In the genomic region with DNA sequence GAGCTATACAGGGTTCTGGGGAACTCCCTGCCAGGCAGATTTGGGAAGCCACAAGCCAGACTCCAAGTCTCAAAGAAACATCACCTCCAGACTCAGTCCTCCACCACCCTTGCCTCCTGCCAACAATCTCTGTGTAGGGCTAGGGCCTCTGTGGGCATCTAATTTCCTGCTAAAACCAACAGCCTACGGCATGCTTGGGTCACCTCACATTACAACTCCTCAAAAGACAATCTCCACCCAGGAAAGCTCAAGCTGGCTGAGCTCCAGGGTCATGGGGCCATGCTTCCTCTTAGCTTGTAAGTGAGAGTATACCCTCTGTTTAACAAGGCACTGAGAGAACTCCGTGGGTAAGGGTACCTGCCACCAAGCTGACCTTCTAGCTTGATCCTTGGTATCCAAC, we compare ENCODE assay signal across 16 mouse cellular contexts. TPM values are rescaled to one million over a fixed set of nuclear protein-coding genes. Genes with fewer than 3 reads are reported as not detected.
DNase-seq lines count a peak whose midpoint lies in the region; ATAC-seq and TF ChIP-seq lines count a peak whose summit lies in the region.
"Had no signal": no experiment of that assay in that cellular context is flagged by ENCODE, and none has a peak within 500 bp of the region (broad histone marks: within the 10 kb centered on the region; RNA-seq: fewer than 3 reads in every experiment).

No protein-coding gene starts in this region.

- no peak for TF ChIP-seq CTCF in midbrain, postnatal 0 days (IDR thresholded peaks at IDR 0.05)
- TF ChIP-seq CTCF in heart, postnatal 0 days (IDR thresholded peaks at IDR 0.05; ENCODE audit: low read depth), result no peak

- H3K4me2 ChIP-seq in embryonic facial prominence, embryonic 12.5 days (replicated peaks), result no peak overlapping the region
- H3K4me2 ChIP-seq in heart, embryonic 14.5 days (ENCODE audit: low read length), result peak overlapping the region; percentile 45
- no peak overlapping the region for H3K4me2 ChIP-seq in midbrain, postnatal 0 days (ENCODE audit: low read depth, low read length, poor library complexity, severe bottlenecking)
- peak overlapping the region; percentile 3; the same call in 1 of the 2 replicates for H3K4me2 ChIP-seq in heart, postnatal 0 days (ENCODE audit: low read depth, low read length)
- H3K4me2 ChIP-seq: hindbrain, embryonic 12.5 days had no signal

- H3K9ac ChIP-seq in embryonic facial prominence, embryonic 12.5 days, result 0 out of 2 replicates have a peak overlapping the region, but pooled peaks have one; percentile 5
- H3K9ac ChIP-seq in heart, embryonic 14.5 days (ENCODE audit: low read length), result peak overlapping the region; percentile 42; the same call in 1 of the 2 replicates
- no peak overlapping the region for H3K9ac ChIP-seq in midbrain, postnatal 0 days (replicated peaks; ENCODE audit: low read length, poor library complexity, severe bottlenecking)
- H3K9ac ChIP-seq in heart, postnatal 0 days (replicated peaks; ENCODE audit: low read depth, low read length), result no peak overlapping the region; the same call in 1 of the 2 replicates
- H3K9ac ChIP-seq: hindbrain, embryonic 12.5 days had no signal

- no peaks in the 10 kb centered on the region for H3K36me3 ChIP-seq in embryonic facial prominence, embryonic 12.5 days
- H3K36me3 ChIP-seq in embryonic facial prominence, embryonic 10.5 days (replicated peaks), result no peaks in the 10 kb centered on the region
- peaks cover 61% of the 10 kb centered on the region for H3K36me3 ChIP-seq in heart, embryonic 14.5 days (ENCODE audit: control insufficient read depth, insufficient read depth, low read length)
- H3K36me3 ChIP-seq in midbrain, embryonic 10.5 days, result no peaks in the 10 kb centered on the region
- H3K36me3 ChIP-seq in midbrain, postnatal 0 days (ENCODE audit: insufficient read depth, low read length), result peaks cover 24% of the 10 kb centered on the region; the same call in 1 of the 2 replicates
- peaks cover 13% of the 10 kb centered on the region; the same call in 1 of the 2 replicates for H3K36me3 ChIP-seq in heart, postnatal 0 days (replicated peaks; ENCODE audit: control insufficient read depth, insufficient read depth, low read length)
- H3K36me3 ChIP-seq: hindbrain, embryonic 12.5 days had no signal

- 61% methylated on average over 2 of the region's 2 CpGs for WGBS in embryonic facial prominence, embryonic 12.5 days
- 73% methylated on average over 2 of the region's 2 CpGs for WGBS in embryonic facial prominence, embryonic 10.5 days
- WGBS in heart, embryonic 14.5 days, result 10% methylated on average over 2 of the region's 2 CpGs
- WGBS in midbrain, embryonic 10.5 days, result 83% methylated on average over 2 of the region's 2 CpGs
- 70% methylated on average over 2 of the region's 2 CpGs for WGBS in midbrain, postnatal 0 days
- WGBS in heart, postnatal 0 days, result 11% methylated on average over 2 of the region's 2 CpGs

- H3K4me1 ChIP-seq in embryonic facial prominence, embryonic 12.5 days, result peaks cover 18% of the 10 kb centered on the region; the same call in 1 of the 2 replicates
- H3K4me1 ChIP-seq in embryonic facial prominence, embryonic 10.5 days, result peaks cover 44% of the 10 kb centered on the region
- H3K4me1 ChIP-seq in heart, embryonic 14.5 days (ENCODE audit: control insufficient read depth in 2 of 2, insufficient read depth in 2 of 2, low read length in 2 of 2), result peaks cover 53 to 88% of the 10 kb centered on the region in 2 experiments
- H3K4me1 ChIP-seq in midbrain, embryonic 10.5 days, result peaks cover 65% of the 10 kb centered on the region
- no peaks in the 10 kb centered on the region for H3K4me1 ChIP-seq in midbrain, postnatal 0 days (ENCODE audit: insufficient read depth, low read length)
- H3K4me1 ChIP-seq in heart, postnatal 0 days (ENCODE audit: control insufficient read depth, insufficient read depth), result peaks cover 55% of the 10 kb centered on the region

- H3K4me3 ChIP-seq in embryonic facial prominence, embryonic 12.5 days, result no peak overlapping the region
- H3K4me3 ChIP-seq in embryonic facial prominence, embryonic 10.5 days, result no peak overlapping the region
- H3K4me3 ChIP-seq in heart, embryonic 14.5 days (ENCODE audit: control insufficient read depth in 1 of 2, insufficient read depth in 1 of 2, low read depth in 1 of 2, low read length in 2 of 2), result no peak overlapping the region
- H3K4me3 ChIP-seq in midbrain, embryonic 10.5 days, result no peak overlapping the region
- H3K4me3 ChIP-seq in midbrain, postnatal 0 days (ENCODE audit: low read depth, low read length), result no peak overlapping the region
- H3K4me3 ChIP-seq in heart, postnatal 0 days (ENCODE audit: low read depth, low read length), result no peak overlapping the region
- H3K4me3 ChIP-seq: gastrocnemius, adult 2 months; hindbrain, embryonic 12.5 days; layer of hippocampus, adult 2 months had no signal

- 0 out of 2 replicates have a peak, but pooled peaks cover 4% of the 10 kb centered on the region for H3K27me3 ChIP-seq in embryonic facial prominence, embryonic 12.5 days
- H3K27me3 ChIP-seq in embryonic facial prominence, embryonic 10.5 days (replicated peaks; ENCODE audit: low read depth, poor library complexity, severe bottlenecking), result peaks cover 4% of the 10 kb centered on the region; the same call in 1 of the 2 replicates
- H3K27me3 ChIP-seq in heart, embryonic 14.5 days (ENCODE audit: control insufficient read depth, insufficient read depth, low read length), result no peaks in the 10 kb centered on the region
- H3K27me3 ChIP-seq in midbrain, embryonic 10.5 days (ENCODE audit: low read depth, poor library complexity, severe bottlenecking), result no peaks in the 10 kb centered on the region
- H3K27me3 ChIP-seq in midbrain, postnatal 0 days (ENCODE audit: insufficient read depth, low read length), result no peaks in the 10 kb centered on the region
- H3K27me3 ChIP-seq in heart, postnatal 0 days (ENCODE audit: control insufficient read depth, insufficient read depth, low read length), result no peaks in the 10 kb centered on the region
- H3K27me3 ChIP-seq: hindbrain, embryonic 12.5 days had no signal

- ATAC-seq in embryonic facial prominence, embryonic 12.5 days (ENCODE audit: insufficient number of reproducible peaks, insufficient read depth, low FRiP score, low TSS enrichment), result no peak
- ATAC-seq in heart, embryonic 14.5 days (ENCODE audit: insufficient number of reproducible peaks, insufficient read depth, low FRiP score, low read depth), result no peak
- no peak for ATAC-seq in midbrain, postnatal 0 days (ENCODE audit: low FRiP score)
- no peak; the same call in 1 of the 2 replicates for ATAC-seq in heart, postnatal 0 days (ENCODE audit: insufficient read depth, low read depth)
- ATAC-seq: forebrain, embryonic 16.5 days had no signal

- no peaks in the 10 kb centered on the region for H3K9me3 ChIP-seq in embryonic facial prominence, embryonic 12.5 days
- H3K9me3 ChIP-seq in embryonic facial prominence, embryonic 10.5 days, result no peaks in the 10 kb centered on the region
- no peaks in the 10 kb centered on the region for H3K9me3 ChIP-seq in heart, embryonic 14.5 days (ENCODE audit: control insufficient read depth, low read length)
- no peaks in the 10 kb centered on the region for H3K9me3 ChIP-seq in midbrain, embryonic 10.5 days (replicated peaks)
- no peaks in the 10 kb centered on the region for H3K9me3 ChIP-seq in midbrain, postnatal 0 days (ENCODE audit: low read length)
- H3K9me3 ChIP-seq in heart, postnatal 0 days (replicated peaks; ENCODE audit: control insufficient read depth, low read length), result no peaks in the 10 kb centered on the region
- H3K9me3 ChIP-seq: hindbrain, embryonic 12.5 days had no signal

- no peak for TF ChIP-seq EP300 in heart, postnatal 0 days (IDR thresholded peaks at IDR 0.05; ENCODE audit: low read depth)

- DNase-seq in embryonic facial prominence, embryonic 10.5 days (ENCODE audit: low spot score), result no peak
- no peak for DNase-seq in heart, adult 18-20 months
- no peak for DNase-seq in midbrain, embryonic 10.5 days (ENCODE audit: low spot score)
- DNase-seq in midbrain, postnatal 0 days (ENCODE audit: low spot score), result no peak
- no peak for DNase-seq in heart, postnatal 0 days (ENCODE audit: low spot score)
- DNase-seq in adrenal gland, postnatal 14 days, result no peak
- DNase-seq: right cerebral cortex, postnatal 25 days had no signal

- H3K27ac ChIP-seq in embryonic facial prominence, embryonic 12.5 days, result no peak overlapping the region
- no peak overlapping the region; the same call in 1 of the 2 replicates for H3K27ac ChIP-seq in embryonic facial prominence, embryonic 10.5 days (replicated peaks)
- H3K27ac ChIP-seq in heart, embryonic 14.5 days (replicated peaks in 1 of 2; ENCODE audit: control insufficient read depth in 1 of 2, insufficient read depth in 1 of 2, low read depth in 2 of 2, low read length in 2 of 2), result peak overlapping the region; percentile 85 to 89
- H3K27ac ChIP-seq in midbrain, embryonic 10.5 days (replicated peaks), result peak overlapping the region; percentile 61
- H3K27ac ChIP-seq in midbrain, postnatal 0 days (ENCODE audit: low read depth, low read length), result no peak overlapping the region
- peak overlapping the region; percentile 82 for H3K27ac ChIP-seq in heart, postnatal 0 days (ENCODE audit: low read depth)
- H3K27ac ChIP-seq: gastrocnemius, adult 2 months; kidney, postnatal 0 days; layer of hippocampus, adult 2 months had no signal

RNA-seq across cellular contexts. Expression of gene Kcnh2, which starts 13.6 kb away (rescaled TPM):
- 4.5 and 5.2 TPM in 2 replicates for polyA plus RNA-seq in embryonic facial prominence, embryonic 12.5 days (2016; fragmentation: Nextera tagmentation; extraction: Ambion mirVana)
- 10.9 and 13.7 TPM in 2 replicates for polyA plus RNA-seq in embryonic facial prominence, embryonic 10.5 days (2016; fragmentation: Nextera tagmentation; extraction: Ambion mirVana)
- polyA plus RNA-seq in heart, embryonic 14.5 days (2014; fragmentation: Nextera tagmentation; extraction: Ambion mirVana), result 23.5 and 32.9 TPM in 2 replicates
- 10 to 100 TPM; 52.6 to 61.1 TPM for total RNA-seq in heart, adult 18-20 months (2021)
- polyA plus RNA-seq in midbrain, embryonic 10.5 days (2016; fragmentation: Nextera tagmentation; extraction: Ambion mirVana), result 27.1 and 35.3 TPM in 2 replicates
- total RNA-seq in midbrain, postnatal 0 days (2014; rRNA removed), result 46.9 and 60.2 TPM in 2 replicates
- 10.1 and 11.1 TPM in 2 replicates for polyA plus RNA-seq in midbrain, postnatal 0 days (2015; fragmentation: Nextera tagmentation; extraction: Ambion mirVana)
- total RNA-seq in heart, postnatal 0 days (2014; rRNA removed; ENCODE audit: low replicate concordance), result 86.1 and 120 TPM in 2 replicates
- polyA plus RNA-seq in heart, postnatal 0 days (2015; fragmentation: Nextera tagmentation; extraction: Ambion mirVana), result 29.4 and 32.1 TPM in 2 replicates
- 10.7 and 11.1 TPM in 2 replicates for total RNA-seq in adrenal gland, postnatal 14 days (2021)
- total RNA-seq: liver, adult 2 months; monocyte, adult 5-6 weeks had no signal
- polyA plus RNA-seq: liver, adult 2 months had no signal

RNA-seq across cellular contexts. Expression of gene Nos3, which starts 26.8 kb away (rescaled TPM):
- polyA plus RNA-seq in embryonic facial prominence, embryonic 12.5 days (2016; fragmentation: Nextera tagmentation; extraction: Ambion mirVana), result 6.7 and 7.6 TPM in 2 replicates
- polyA plus RNA-seq in embryonic facial prominence, embryonic 10.5 days (2016; fragmentation: Nextera tagmentation; extraction: Ambion mirVana), result 7.6 and 7.7 TPM in 2 replicates
- polyA plus RNA-seq in heart, embryonic 14.5 days (2014; fragmentation: Nextera tagmentation; extraction: Ambion mirVana), result 27.7 and 28.2 TPM in 2 replicates
- total RNA-seq in heart, adult 18-20 months (2021), result 10 to 100 TPM; 21.8 to 22.6 TPM
- 7.9 and 9.3 TPM in 2 replicates for polyA plus RNA-seq in midbrain, embryonic 10.5 days (2016; fragmentation: Nextera tagmentation; extraction: Ambion mirVana)
- 11.0 and 14.2 TPM in 2 replicates for total RNA-seq in midbrain, postnatal 0 days (2014; rRNA removed)
- polyA plus RNA-seq in midbrain, postnatal 0 days (2015; fragmentation: Nextera tagmentation; extraction: Ambion mirVana), result 7.0 and 7.5 TPM in 2 replicates
- total RNA-seq in heart, postnatal 0 days (2014; rRNA removed; ENCODE audit: low replicate concordance), result 50.9 and 52.1 TPM in 2 replicates
- polyA plus RNA-seq in heart, postnatal 0 days (2015; fragmentation: Nextera tagmentation; extraction: Ambion mirVana), result 21.1 and 25.6 TPM in 2 replicates
- total RNA-seq in adrenal gland, postnatal 14 days (2021), result 16.8 and 18.3 TPM in 2 replicates
- total RNA-seq: monocyte, adult 5-6 weeks had no signal

RNA-seq across cellular contexts. Expression of gene Atg9b, which starts 54.1 kb away (rescaled TPM):
- 0.36 and 0.47 TPM in 2 replicates for polyA plus RNA-seq in embryonic facial prominence, embryonic 12.5 days (2016; fragmentation: Nextera tagmentation; extraction: Ambion mirVana)
- polyA plus RNA-seq in embryonic facial prominence, embryonic 10.5 days (2016; fragmentation: Nextera tagmentation; extraction: Ambion mirVana), result 0.69 and 0.83 TPM in 2 replicates
- polyA plus RNA-seq in heart, embryonic 14.5 days (2014; fragmentation: Nextera tagmentation; extraction: Ambion mirVana), result 1.0 and 1.5 TPM in 2 replicates
- total RNA-seq in heart, adult 18-20 months (2021), result 1 to 10 TPM in 1 of 2 experiments, under 1 TPM in 1; 0.75 to 1.4 TPM
- polyA plus RNA-seq in midbrain, embryonic 10.5 days (2016; fragmentation: Nextera tagmentation; extraction: Ambion mirVana), result 0.31 and 0.72 TPM in 2 replicates
- total RNA-seq in midbrain, postnatal 0 days (2014; rRNA removed), result 6.7 and 7.4 TPM in 2 replicates
- 5.3 and 7.2 TPM in 2 replicates for polyA plus RNA-seq in midbrain, postnatal 0 days (2015; fragmentation: Nextera tagmentation; extraction: Ambion mirVana)
- total RNA-seq in heart, postnatal 0 days (2014; rRNA removed; ENCODE audit: low replicate concordance), result 0.15 and 0.66 TPM in 2 replicates
- 0.34 and 0.47 TPM in 2 replicates for polyA plus RNA-seq in heart, postnatal 0 days (2015; fragmentation: Nextera tagmentation; extraction: Ambion mirVana)
- total RNA-seq in adrenal gland, postnatal 14 days (2021), result 0.41 and 0.60 TPM in 2 replicates
- total RNA-seq: monocyte, adult 5-6 weeks had no signal

RNA-seq across cellular contexts. Expression of gene Abcb8, which starts 55.6 kb away (rescaled TPM):
- 44.6 and 46.2 TPM in 2 replicates for polyA plus RNA-seq in embryonic facial prominence, embryonic 12.5 days (2016; fragmentation: Nextera tagmentation; extraction: Ambion mirVana)
- 53.6 and 57.2 TPM in 2 replicates for polyA plus RNA-seq in embryonic facial prominence, embryonic 10.5 days (2016; fragmentation: Nextera tagmentation; extraction: Ambion mirVana)
- 52.7 and 56.1 TPM in 2 replicates for polyA plus RNA-seq in heart, embryonic 14.5 days (2014; fragmentation: Nextera tagmentation; extraction: Ambion mirVana)
- 10 to 100 TPM; 87.2 to 90.7 TPM for total RNA-seq in heart, adult 18-20 months (2021)
- polyA plus RNA-seq in midbrain, embryonic 10.5 days (2016; fragmentation: Nextera tagmentation; extraction: Ambion mirVana), result 62.9 and 64.6 TPM in 2 replicates
- 65.8 and 71.7 TPM in 2 replicates for total RNA-seq in midbrain, postnatal 0 days (2014; rRNA removed)
- 42.4 and 51.6 TPM in 2 replicates for polyA plus RNA-seq in midbrain, postnatal 0 days (2015; fragmentation: Nextera tagmentation; extraction: Ambion mirVana)
- total RNA-seq in heart, postnatal 0 days (2014; rRNA removed; ENCODE audit: low replicate concordance), result 141 and 159 TPM in 2 replicates
- 69.2 and 73.2 TPM in 2 replicates for polyA plus RNA-seq in heart, postnatal 0 days (2015; fragmentation: Nextera tagmentation; extraction: Ambion mirVana)
- 80.9 and 92.2 TPM in 2 replicates for total RNA-seq in adrenal gland, postnatal 14 days (2021)

Comparison
In these comparisons a context has a peak if more than half of its experiments do, and no peak if none do; other contexts are left out.
1. H3K27ac ChIP-seq: peak in heart, embryonic 14.5 days (2 of 2), midbrain, embryonic 10.5 days (single experiment) and heart, postnatal 0 days (single experiment); none in embryonic facial prominence, embryonic 12.5 days (single experiment), embryonic facial prominence, embryonic 10.5 days (single experiment) and midbrain, postnatal 0 days (single experiment).
2. H3K9ac ChIP-seq: peak in embryonic facial prominence, embryonic 12.5 days (single experiment) and heart, embryonic 14.5 days (single experiment); none in midbrain, postnatal 0 days (single experiment) and heart, postnatal 0 days (single experiment).
3. H3K4me2 ChIP-seq: peak in heart, embryonic 14.5 days (single experiment) and heart, postnatal 0 days (single experiment); none in embryonic facial prominence, embryonic 12.5 days (single experiment) and midbrain, postnatal 0 days (single experiment).